Mouse (Mus musculus) large intestine, adult 2 months (tissue): ENCODE results near the gene Nek6. TPM values are rescaled to one million over a fixed set of nuclear protein-coding genes. Genes with fewer than 3 reads are reported as not detected.

ENCODE experiments used
- DNase-seq: peaks from one replicate; pipeline ENCODE4 v3.0.0-alpha.2; 2012; ENCODE audit warnings: low read depth, low spot score
- WGBS: fragments of 180-500 bp; shearing (Covaris S2); methylation state at CpG from one replicate; pipeline ENCODE4 v1.1.7; 2018; 5-methylcytosine and 5-hydroxymethylcytosine counted together
- polyA plus RNA-seq: library from polyadenylated mRNA; depleted of rRNA; stranded (reverse); fragments of >200 nt; gene quantifications from 2 replicates; pipeline ENCODE4 v1.2.3, GENCODE M21; 2012

The Nek6 gene
- polyA plus RNA-seq, 1 experiment = 48.7 TPM

DNA sequence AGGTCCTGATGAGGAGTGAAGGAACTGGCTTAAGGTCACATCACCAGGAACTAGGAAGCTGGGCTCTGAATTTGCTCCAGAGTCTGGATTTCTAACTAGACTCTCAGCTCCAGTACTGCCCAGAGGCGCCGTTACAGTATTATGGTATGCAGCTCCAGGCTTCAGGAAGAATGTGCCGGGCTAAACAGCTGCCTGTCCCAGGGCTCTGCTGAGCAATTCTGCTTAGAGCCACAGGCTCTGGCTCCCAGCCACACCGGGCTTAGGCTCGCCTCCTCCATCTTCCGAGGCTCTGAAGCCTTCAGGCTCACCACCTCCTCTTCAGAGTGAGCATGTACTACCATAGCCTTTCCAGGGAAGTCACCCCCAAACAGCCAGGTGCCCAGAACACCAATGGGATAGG is 7.1 kb upstream of the Nek6 start:
- DNase-seq = no peak
- 23% methylated on average over 6 of the region's 6 CpGs for WGBS

DNA sequence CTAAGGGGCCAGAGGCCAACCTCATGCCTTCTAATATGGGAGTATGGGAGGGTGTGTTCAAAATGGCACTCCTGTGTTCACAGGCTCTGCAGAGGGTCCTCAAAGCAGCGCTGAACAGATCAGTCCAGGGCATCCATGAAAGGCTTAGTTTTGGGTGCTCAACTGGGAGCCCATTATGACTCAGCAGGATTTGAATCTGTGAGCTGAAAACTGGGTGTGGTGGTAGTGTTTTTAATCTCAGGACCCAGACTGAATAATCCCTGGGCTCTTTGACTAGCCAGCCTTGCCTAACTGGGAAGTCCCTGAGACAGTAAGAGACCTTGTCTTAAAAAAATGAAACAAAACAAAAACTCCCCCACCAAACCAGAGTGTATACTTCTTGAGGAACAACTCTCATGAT is 4.3 kb upstream of the Nek6 start:
- 92% methylated on average over 1 of the region's 1 CpGs for WGBS
- no peak for DNase-seq

GRCm38 (mm10) chr2:38509004-38509719 is 2.3 kb upstream of the Nek6 start:
- DNase-seq = no peak

DNA sequence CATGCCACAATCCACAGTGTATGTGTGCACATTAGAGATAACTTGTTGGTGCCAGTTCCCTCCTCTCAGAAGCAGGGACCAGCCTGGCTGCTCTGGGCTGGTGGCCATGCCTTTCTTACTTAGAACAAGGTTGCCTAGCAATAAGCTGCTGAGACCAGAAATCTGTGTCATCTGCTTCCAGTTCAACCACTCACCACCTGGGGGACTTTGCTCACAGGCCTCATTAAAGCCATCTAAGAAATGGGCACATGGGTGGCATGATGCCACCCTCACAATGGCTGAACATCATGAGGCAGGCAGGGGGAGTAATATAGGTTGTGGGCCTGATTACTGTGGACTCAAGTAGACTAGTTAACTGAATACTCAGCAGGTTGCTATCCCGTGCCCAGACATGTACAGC is 1.3 kb upstream of the Nek6 start:
- WGBS = 79% methylated on average over 1 of the region's 1 CpGs
- no peak for DNase-seq

More at GRCm38 (mm10) chr2:38509004-38509719, 2.3 kb upstream of the Nek6 start:
- 84% methylated on average over 7 of the region's 7 CpGs for WGBS

GRCm38 (mm10) chr2:38512308-38513182 is 1.1 kb downstream of the Nek6 start:
- 6% methylated on average over 16 of the region's 16 CpGs for WGBS
- DNase-seq = no peak

DNA sequence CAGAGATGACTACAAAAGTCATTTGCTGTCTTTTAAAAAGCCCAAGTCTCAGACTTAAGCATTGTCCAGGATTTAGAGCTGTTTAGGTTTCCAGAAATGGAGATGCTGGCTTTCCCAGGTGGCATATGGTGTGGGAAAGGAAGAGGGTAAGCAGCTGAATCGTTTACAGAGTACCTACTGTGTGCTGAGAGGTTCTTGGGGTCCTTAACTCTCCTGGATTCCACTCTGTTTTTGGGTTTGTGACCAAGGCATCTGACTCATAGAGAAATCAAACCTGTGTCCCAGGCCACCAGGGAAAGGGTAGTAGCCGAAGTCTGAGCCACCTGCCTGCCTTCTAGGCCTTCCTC is 1.7 kb downstream of the Nek6 start:
- DNase-seq = no peak

DNA sequence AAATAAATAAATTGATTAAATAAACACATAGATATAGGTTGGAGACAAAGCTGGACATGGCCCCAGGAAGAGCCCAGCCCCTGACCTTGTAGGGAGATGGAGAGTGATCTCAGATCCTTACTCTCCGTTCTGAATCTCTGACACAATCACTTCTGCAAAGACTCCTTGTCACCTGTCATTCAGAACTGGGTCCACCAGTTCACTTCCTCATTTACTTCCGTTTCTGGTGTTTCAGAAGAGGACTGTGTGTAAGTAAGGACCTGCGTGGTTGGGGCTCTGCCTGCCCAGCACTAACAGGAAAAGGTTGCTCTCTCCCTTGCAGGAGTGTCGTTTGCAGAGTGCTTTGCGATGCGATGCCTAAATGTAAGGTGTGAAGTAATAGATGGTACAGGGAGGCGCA is 3.0 kb downstream of the Nek6 start:
- DNase-seq = no peak
- 32% methylated on average over 7 of the region's 7 CpGs for whole genome bisulfite sequencing

More for the DNA sequence above, 1.7 kb downstream of the Nek6 start:
- WGBS = 30% methylated on average over 2 of the region's 2 CpGs

DNA sequence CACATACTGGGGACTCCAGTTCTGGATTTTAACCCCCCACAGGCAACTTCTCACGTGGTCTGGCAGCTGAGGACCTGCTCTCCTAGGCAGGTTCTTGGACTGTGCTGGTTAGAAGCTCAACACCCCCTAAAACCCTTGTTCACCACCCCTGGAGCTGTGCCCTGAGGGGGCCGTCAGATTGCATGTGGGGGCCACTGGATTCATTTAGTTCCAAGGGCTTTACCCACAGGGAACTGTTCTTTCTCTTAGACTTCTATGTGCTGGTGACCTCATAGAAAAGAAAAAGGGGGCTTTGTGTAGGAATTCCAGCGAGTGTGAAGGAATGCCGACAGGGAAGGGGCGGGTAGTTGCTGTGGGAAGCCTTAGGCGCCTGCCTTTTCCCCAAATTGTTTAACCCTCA is 4.0 kb downstream of the Nek6 start:
- DNase-seq = no peak
- WGBS = 75% methylated on average over 6 of the region's 6 CpGs

DNA sequence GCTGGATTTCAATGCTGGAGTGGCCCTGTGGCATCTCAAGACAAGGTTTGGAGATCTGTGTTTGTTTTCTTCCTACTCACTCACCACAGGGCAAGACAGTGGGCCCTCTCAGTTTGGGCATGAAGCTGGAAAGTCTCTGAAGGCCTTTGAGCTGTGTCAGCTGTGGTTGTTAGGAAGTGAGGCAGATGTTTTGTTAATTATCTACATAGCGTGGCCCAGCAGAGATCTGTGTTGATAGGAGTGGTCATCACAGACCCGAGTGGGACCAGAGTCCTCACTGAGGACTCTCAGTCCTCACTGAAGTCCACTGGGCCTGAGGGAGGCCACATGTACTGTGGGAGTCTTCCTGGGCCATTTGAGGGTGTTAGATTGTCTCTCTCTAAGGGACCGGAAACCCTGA is 5.0 kb downstream of the Nek6 start:
- DNase-seq = no peak
- 42% methylated on average over 3 of the region's 3 CpGs for WGBS

DNA sequence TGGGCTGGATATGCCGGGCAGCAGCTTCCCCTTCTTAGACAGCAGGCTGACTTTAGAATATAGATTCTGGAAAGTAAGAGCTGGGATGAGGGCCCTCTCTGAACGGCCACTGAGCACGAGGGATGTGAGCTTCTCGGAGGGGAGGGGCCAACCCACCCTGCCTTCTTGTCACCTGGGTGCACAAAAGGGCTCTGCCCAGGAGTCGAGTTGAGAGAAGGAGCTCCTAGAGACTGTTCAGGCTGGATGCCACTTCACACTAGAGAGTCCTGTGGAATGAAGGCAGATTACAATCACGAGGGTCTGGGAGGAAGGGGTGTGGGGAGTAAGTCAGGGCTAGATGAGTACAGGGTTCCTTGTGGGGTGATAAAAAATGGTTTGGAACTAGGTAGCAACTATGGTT is 5.6 kb downstream of the Nek6 start:
- 71% methylated on average over 6 of the region's 6 CpGs for WGBS
- DNase-seq = no peak

DNA sequence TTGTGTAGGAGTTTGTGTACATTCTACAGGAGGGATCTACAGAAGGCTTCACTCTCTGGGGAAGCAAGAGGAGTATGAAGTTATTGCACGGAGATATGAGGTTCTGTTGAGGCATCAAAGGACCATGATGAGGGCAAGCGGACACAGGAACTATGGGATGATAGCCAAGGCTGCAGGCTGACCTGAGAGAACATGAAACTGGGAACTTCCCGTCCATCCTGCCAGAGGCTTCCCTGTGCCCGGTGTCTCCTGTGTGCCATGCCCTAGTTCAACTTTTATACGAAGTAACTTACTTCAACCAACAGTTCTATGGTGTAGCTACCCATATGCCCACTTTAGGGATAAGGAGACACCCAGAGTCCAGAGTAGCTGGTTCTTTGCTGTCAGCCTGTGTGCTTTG is 7.3 kb downstream of the Nek6 start:
- no peak for DNase-seq
- 60% methylated on average over 5 of the region's 5 CpGs for WGBS

- no peak for DNase-seq
- 53% methylated on average over 11 of the region's 11 CpGs for WGBS
Observed at GRCm38 (mm10) chr2:38519934-38520333, 8.5 kb downstream of the Nek6 start.

DNA sequence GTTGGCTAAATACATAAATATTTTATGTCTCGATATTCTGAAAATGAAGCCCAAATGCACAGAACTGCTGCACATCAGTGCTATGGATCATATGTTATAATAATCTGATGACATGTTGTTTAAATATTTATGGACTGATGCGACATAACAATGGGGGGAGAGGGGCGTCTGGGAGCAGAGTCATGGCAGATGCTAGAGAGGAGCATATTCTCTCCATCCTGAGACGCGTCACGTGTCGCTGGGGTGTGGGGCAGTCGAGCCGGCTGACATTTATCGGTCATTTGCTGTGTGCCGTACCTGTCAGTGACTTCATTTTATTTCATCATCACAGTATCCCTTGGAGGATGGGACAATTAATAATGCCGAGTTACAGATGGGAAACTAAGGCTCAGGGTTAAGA is 10.2 kb downstream of the Nek6 start:
- DNase-seq = no peak
- WGBS = 86% methylated on average over 12 of the region's 12 CpGs

DNA sequence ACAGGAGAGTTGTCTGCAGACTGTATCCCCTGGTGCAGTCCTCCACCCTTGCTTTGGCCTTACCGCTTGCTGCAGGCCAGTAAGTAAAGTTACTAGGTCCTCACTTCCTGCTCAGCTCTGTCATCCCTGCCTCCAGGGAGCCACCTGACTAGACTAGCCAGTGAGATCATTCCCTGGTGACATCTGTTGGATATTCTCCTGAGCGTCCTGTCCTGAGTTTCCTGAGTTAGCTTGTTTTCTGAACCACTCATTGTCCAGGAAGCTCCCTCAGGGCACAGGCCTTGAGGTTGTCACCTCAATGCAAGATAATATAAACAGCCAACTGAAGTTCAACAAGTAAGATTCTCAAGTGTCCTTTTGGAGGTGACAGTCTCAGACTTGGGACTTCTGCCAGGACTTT is 10.9 kb downstream of the Nek6 start:
- DNase-seq = no peak
- WGBS = 25% methylated on average over 2 of the region's 2 CpGs

DNA sequence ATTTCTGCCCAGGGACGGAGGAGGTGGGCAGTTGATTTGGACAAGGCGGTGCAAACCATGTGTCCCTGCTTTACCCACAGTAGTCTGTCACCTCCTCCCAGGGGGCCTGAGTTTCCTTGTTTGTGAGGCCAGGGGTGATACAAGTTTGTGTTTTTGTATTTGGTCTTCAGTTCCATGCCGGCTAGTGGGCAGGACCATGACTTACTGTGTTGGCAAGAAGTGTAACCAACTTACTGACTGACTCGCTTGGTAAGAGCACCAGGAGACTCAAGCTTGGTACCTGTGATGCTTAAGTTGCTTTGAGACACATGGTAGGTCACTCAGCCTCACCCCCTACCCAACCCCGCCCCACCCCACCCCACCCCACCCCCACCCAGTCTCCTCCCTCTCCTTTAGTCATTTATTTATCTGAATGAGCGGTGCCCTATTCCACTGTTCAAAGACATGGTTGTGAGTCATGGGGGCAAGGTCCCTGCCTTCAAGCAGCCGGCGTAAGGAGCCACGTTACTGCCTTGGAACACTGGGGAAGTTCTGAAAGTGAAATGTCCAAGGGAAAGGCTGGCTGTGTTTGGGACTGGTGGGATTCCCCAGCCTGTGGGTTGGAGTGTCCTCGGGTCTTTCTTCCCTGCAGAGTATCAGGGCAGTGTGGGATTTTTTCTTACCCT is 12.5 kb downstream of the Nek6 start:
- 27% methylated on average over 10 of the region's 10 CpGs for WGBS
- DNase-seq = no peak

GRCm38 (mm10) chr2:38525034-38525433 is 13.6 kb downstream of the Nek6 start:
- 92% methylated on average over 3 of the region's 3 CpGs for WGBS
- no peak for DNase-seq

GRCm38 (mm10) chr2:38529582-38530152 is 18.2 kb downstream of the Nek6 start:
- DNase-seq = no peak
- WGBS = 71% methylated on average over 14 of the region's 14 CpGs

- no peak for DNase-seq
- WGBS = 3% methylated on average over 6 of the region's 6 CpGs
Observed at GRCm38 (mm10) chr2:38530955-38531381, 19.5 kb downstream of the Nek6 start.

GRCm38 (mm10) chr2:38533322-38533721 is 21.9 kb downstream of the Nek6 start:
- WGBS = 12% methylated on average over 6 of the region's 6 CpGs
- DNase-seq = no peak

DNA sequence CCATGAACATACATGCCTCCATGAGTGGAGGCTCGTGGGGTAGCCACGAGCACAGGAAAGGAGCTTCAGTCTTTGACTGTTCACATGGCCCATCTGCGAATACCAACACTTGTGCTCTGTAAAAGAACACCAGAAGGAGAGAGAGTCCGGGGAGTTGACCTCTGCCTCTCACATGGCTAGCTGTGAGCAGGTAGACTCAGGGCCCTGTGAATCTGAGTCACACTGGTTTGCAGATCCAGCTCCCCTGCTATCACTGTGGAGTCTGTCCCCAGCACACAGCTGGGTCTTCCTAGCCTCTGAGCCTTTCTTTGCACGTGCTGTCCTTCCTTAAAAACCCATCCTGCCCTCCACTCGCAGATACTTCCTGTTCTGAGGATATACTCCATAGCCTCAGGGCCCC is 22.3 kb downstream of the Nek6 start:
- DNase-seq = no peak
- WGBS = 49% methylated on average over 6 of the region's 6 CpGs
